Mouse (Mus musculus) T-helper 2 cell (primary cell): Measurements from ENCODE around the gene Msl2.

Source experiments
- in situ Hi-C: fragments of 300-600 bp; cut with MboI, MseI; formaldehyde crosslinking; loops from one replicate; pipeline ENCODE4 v1.15.1; 2025; ENCODE audit warnings: high pct_unique_total_duplicates

Msl2 gene

GRCm38 (mm10) chr9:101074332-101075021 is 576 bp downstream of the Msl2 start:
- in situ Hi-C loops: no loop called here

- in situ Hi-C loops: no loop called here
These were observed 1.2 kb downstream of the Msl2 start for GRCm38 (mm10) chr9:101075091-101075581.

GRCm38 (mm10) chr9:101075694-101076093 is 1.8 kb downstream of the Msl2 start:
- in situ Hi-C loops: no loop called here

GRCm38 (mm10) chr9:101076095-101076875 is 2.4 kb downstream of the Msl2 start:
- in situ Hi-C loops: no loop called here

GRCm38 (mm10) chr9:101077486-101077885 is 3.6 kb downstream of the Msl2 start:
- in situ Hi-C loops: no loop called here

- in situ Hi-C loops: no loop called here
These were observed 4.7 kb downstream of the Msl2 start for GRCm38 (mm10) chr9:101078579-101078978.

GRCm38 (mm10) chr9:101080046-101080685 is 6.3 kb downstream of the Msl2 start:
- in situ Hi-C loops: no loop called here

- in situ Hi-C loops: no loop called here
These were observed 9.8 kb downstream of the Msl2 start for GRCm38 (mm10) chr9:101083728-101084127.

- in situ Hi-C loops: no loop called here
These were observed 21.5 kb downstream of the Msl2 start for GRCm38 (mm10) chr9:101095425-101095824.

GRCm38 (mm10) chr9:101096461-101096860 is 22.6 kb downstream of the Msl2 start:
- in situ Hi-C loops: no loop called here

- in situ Hi-C loops: no loop called here
These were observed 23.6 kb downstream of the Msl2 start for GRCm38 (mm10) chr9:101097542-101097941.

- in situ Hi-C loops: no loop called here
These were observed 25.5 kb downstream of the Msl2 start for GRCm38 (mm10) chr9:101099445-101099844.

- in situ Hi-C loops: no loop called here
These were observed 26.3 kb downstream of the Msl2 start for GRCm38 (mm10) chr9:101100163-101100562.

GRCm38 (mm10) chr9:101101547-101101946 is 27.6 kb downstream of the Msl2 start:
- in situ Hi-C loops: no loop called here

- in situ Hi-C loops: no loop called here
These were observed 28.4 kb downstream of the Msl2 start for GRCm38 (mm10) chr9:101102288-101102687.

GRCm38 (mm10) chr9:101104931-101105330 is 31.0 kb downstream of the Msl2 start:
- in situ Hi-C loops: no loop called here

- in situ Hi-C loops: no loop called here
These were observed 31.8 kb downstream of the Msl2 start for GRCm38 (mm10) chr9:101105735-101106134.

GRCm38 (mm10) chr9:101107386-101107785 is 33.5 kb downstream of the Msl2 start:
- in situ Hi-C loops: no loop called here

GRCm38 (mm10) chr9:101110013-101110412 is 36.1 kb downstream of the Msl2 start:
- in situ Hi-C loops: no loop called here

- in situ Hi-C loops: no loop called here
These were observed 39.4 kb downstream of the Msl2 start for GRCm38 (mm10) chr9:101113317-101113716.

- in situ Hi-C loops: no loop called here
These were observed 40.4 kb downstream of the Msl2 start for GRCm38 (mm10) chr9:101114182-101114884.

GRCm38 (mm10) chr9:101143635-101144034 is 69.7 kb downstream of the Msl2 start:
- in situ Hi-C loops: no loop called here
